Mouse (Mus musculus) E14TG2a.4 (cell line): ENCODE measurements at regions not wholly inside any gene's neighbourhood (a gene's known extent, or its start where the extent isn't known, plus 50 kb on each side); places are given as distances from the start of the nearest gene placed in this dataset.

Source experiments
- CTCF ChIP-seq: conservative IDR thresholded peaks from 2 replicates; pipeline ENCODE4 v1.5.1; 2014; ENCODE audit warnings: low read length
- NANOG ChIP-seq: IDR thresholded peaks from 2 replicates; pipeline ENCODE4 v1.6.1; 2014; ENCODE audit warnings: borderline replicate concordance, low read length, mixed read lengths
- POU5F1 ChIP-seq: IDR thresholded peaks from 2 replicates; pipeline ENCODE4 v1.6.1; 2014; ENCODE audit warnings: low read length, borderline replicate concordance

- no peak for TF ChIP-seq CTCF
- TF ChIP-seq NANOG, result no peak
- no peak for TF ChIP-seq POU5F1
Observed at GRCm38 (mm10) chr12:95994963-95995362, 302.9 kb downstream of the Flrt2 start.
